Mouse (Mus musculus) forebrain, embryonic 16.5 days (tissue): ENCODE measurements around the gene Matn4. TPM values are rescaled to one million over a fixed set of nuclear protein-coding genes. Genes with fewer than 3 reads are reported as not detected.

Experiments
- ATAC-seq: fragments of 200-750 bp; cut with Nextera tagmentation; 2 replicates; pipeline ENCODE4 v1.8.0; 2017; ENCODE audit warnings: mild to moderate bottlenecking, moderate library complexity
- H3K27ac ChIP-seq: fragments of 300-500 bp; sonication (generic); 2 replicates; pipeline ENCODE4 v1.5.1; 2014; ENCODE audit warnings: low read length, control low read depth
- H3K27me3 ChIP-seq: fragments of 300-500 bp; sonication (generic); replicated peaks from 2 replicates; pipeline ENCODE4 v1.6.1; 2014; ENCODE audit warnings: low read length; ENCODE audit not compliant: control insufficient read depth, insufficient read depth
- H3K36me3 ChIP-seq: fragments of 300-500 bp; sonication (generic); 2 replicates; pipeline ENCODE4 v1.6.1; 2014; ENCODE audit not compliant: control insufficient read depth, insufficient read depth
- H3K4me1 ChIP-seq: fragments of 300-500 bp; sonication (generic); replicated peaks from 2 replicates; pipeline ENCODE4 v1.6.1; 2014; ENCODE audit warnings: low read length; ENCODE audit not compliant: control insufficient read depth, insufficient read depth
- H3K4me2 ChIP-seq: fragments of 300-500 bp; sonication (generic); 2 replicates; pipeline ENCODE4 v1.6.1; 2014; ENCODE audit warnings: mild to moderate bottlenecking, low read length, control low read depth
- H3K4me3 ChIP-seq: fragments of 300-500 bp; sonication (generic); replicated peaks from 2 replicates; pipeline ENCODE4 v1.5.1; 2014; ENCODE audit warnings: mild to moderate bottlenecking, low read length, control low read depth
- H3K9ac ChIP-seq: fragments of 300-500 bp; sonication (generic); replicated peaks from 2 replicates; pipeline ENCODE4 v1.6.1; 2014; ENCODE audit warnings: low read depth, low read length, control low read depth
- H3K9me3 ChIP-seq: fragments of 300-500 bp; sonication (generic); 2 replicates; pipeline ENCODE4 v1.6.1; 2016; ENCODE audit warnings: low read length; ENCODE audit not compliant: control insufficient read depth
- WGBS: fragments of 180-500 bp; shearing (Covaris S2); extraction: QIAGEN DNeasy Blood & Tissue Kit; methylation state at CpG from one replicate; pipeline ENCODE4 v1.1.7; 2014; 5-methylcytosine and 5-hydroxymethylcytosine counted together
- polyA plus RNA-seq: library from polyadenylated mRNA; unstranded; fragments of >200 nt; fragmentation: Nextera tagmentation; extraction: Ambion mirVana; gene quantifications from 2 replicates; pipeline ENCODE4 v1.2.1, GENCODE M21; 2015

Gene Matn4
- polyA plus RNA-seq, 1 experiment from 2014 or later, result 2.0 TPM

DNA sequence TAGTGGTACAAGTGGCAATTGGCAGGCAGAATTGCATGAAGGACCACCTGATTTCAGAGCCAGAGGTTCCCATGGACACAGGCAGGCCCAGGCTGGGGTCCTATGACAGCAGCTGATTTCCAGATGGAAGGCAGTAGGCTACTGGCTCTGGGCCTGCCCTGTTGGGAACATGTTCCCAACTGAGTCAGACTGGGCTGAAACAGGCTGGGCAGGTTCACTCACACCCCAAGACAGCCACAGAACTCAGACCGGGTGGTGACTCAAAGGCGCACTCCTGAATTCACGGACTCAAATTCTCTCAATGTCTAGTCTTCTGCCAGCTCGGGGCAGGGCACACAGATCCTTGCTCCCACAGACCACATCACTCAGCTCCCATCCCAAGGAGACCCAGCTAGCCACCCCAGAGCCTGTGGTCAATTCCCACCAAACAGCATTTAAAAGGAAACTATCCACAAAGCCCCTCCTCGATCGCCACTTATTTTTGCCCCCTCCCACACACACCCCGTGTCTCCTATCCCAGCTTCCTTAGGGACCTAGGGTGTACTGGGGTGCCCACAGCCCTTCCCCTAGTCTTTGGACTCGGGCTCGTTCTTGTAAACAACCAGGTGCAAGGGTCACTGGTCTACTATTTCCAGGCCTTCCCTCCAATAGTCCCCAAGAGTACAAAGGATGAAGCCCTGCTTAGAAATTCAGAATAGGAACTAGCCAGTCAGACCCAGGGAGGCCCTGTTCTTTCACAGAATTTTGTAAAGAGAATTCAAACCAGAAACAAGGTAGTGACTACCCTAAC lies 26.9 kb upstream of the Matn4 start:
- no peaks in the 10 kb centered on the region for H3K9me3 ChIP-seq
- H3K4me3 ChIP-seq, result no peak overlapping the region
- H3K4me2 ChIP-seq, result no peak overlapping the region
- H3K27ac ChIP-seq, result no peak overlapping the region
- H3K36me3 ChIP-seq, result no peaks in the 10 kb centered on the region
- H3K27me3 ChIP-seq, result no peaks in the 10 kb centered on the region
- WGBS, result 64% methylated on average over 9 of the region's 9 CpGs
- no peak for ATAC-seq
- H3K9ac ChIP-seq, result no peak overlapping the region
- no peaks in the 10 kb centered on the region for H3K4me1 ChIP-seq

DNA sequence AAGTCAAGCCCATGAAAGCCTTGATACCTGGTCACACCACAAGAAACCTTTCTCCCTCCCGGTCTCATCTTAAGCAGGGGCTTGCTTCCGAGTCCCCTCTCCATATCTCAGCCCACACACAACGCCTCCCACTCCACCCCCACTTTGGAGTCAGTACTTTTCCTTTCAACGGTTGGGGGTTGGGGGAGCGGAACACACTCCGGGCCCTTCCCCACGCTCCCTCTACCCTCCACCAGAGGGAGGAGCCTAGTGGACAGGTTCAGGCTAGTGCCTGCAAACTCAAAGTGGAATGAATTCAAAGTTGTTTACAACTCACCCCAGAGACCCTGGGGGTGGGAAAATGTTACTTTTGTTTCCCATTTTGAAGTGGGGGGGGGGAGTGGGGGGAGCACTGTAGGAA lies 25.7 kb upstream of the Matn4 start:
- no peak overlapping the region for H3K9ac ChIP-seq
- no peak overlapping the region for H3K4me3 ChIP-seq
- no peaks in the 10 kb centered on the region for H3K4me1 ChIP-seq
- H3K9me3 ChIP-seq, result no peaks in the 10 kb centered on the region
- no peaks in the 10 kb centered on the region for H3K36me3 ChIP-seq
- H3K27ac ChIP-seq, result no peak overlapping the region
- no peak for ATAC-seq
- WGBS, result 14% methylated on average over 7 of the region's 7 CpGs
- H3K27me3 ChIP-seq, result no peaks in the 10 kb centered on the region
- no peak overlapping the region for H3K4me2 ChIP-seq

DNA sequence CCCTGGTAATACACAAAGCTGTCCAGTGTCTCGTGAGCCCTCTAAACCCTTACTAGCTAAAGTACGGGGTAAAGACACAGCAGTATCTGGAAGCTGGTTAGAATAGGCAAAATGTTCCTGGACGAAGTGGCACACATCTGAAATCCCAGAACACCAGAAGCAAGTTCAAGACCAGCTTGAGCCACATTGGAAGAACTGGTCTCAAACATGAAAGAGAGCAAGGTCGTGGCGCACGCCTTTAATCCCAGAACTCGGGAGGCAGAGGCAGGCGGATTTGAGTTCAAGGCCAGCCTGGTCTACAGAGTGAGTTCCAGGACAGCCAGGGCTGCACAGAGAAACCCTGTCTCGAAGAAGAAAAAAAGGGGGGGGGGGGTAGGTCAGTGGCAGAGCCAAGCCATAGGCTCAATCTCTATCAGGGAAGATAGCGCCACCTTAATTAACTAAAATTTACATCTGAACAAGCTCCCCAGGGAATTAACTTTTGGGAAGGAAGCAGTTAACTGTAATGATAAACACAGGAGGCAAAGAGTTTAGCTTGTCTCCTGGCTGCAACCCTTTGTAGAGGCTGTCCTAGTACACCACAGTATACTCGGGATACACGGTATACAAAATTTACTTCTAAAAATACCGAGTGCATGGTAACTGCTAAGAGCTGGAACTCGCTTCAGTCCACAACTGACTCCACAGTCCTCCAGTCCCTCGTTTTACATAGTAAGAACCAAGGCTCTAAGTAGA lies 25.1 kb upstream of the Matn4 start:
- Histone ChIP-seq H3K4me3 (no peak overlapping the region), H3K27ac (no peak overlapping the region), H3K36me3 (no peaks in the 10 kb centered on the region), H3K27me3 (no peaks in the 10 kb centered on the region), H3K9me3 (no peaks in the 10 kb centered on the region), H3K9ac (no peak overlapping the region), H3K4me1 (0 out of 2 replicates have a peak, but pooled peaks cover 2% of the 10 kb centered on the region), H3K4me2 (no peak overlapping the region)
- ATAC-seq, result no peak
- 41% methylated on average over 15 of the region's 15 CpGs for WGBS

DNA sequence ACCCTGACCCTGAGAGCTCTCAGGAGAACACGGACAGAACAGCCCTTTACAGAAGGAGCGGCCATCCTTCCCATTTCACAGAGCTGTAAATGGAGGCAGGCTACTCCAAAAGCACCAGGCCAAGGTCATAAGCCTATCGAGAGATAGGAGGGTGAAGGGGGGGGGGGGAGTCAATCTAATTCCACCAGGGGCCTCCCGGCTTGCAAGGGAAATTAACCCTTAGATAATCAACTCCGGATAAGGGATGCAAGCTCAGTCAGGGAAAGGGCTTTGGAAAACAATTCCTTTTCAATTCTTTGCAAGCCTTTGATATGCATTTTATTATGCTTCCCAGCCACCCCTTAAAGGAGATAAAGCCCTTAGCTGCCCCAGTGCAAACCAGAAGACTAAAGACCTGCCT lies 23.5 kb upstream of the Matn4 start:
- WGBS, result 43% methylated on average over 5 of the region's 5 CpGs
- no peak overlapping the region for H3K27ac ChIP-seq
- ATAC-seq, result no peak
- 0 out of 2 replicates have a peak, but pooled peaks cover 2% of the 10 kb centered on the region for H3K4me1 ChIP-seq
- H3K36me3 ChIP-seq, result no peaks in the 10 kb centered on the region
- no peak overlapping the region for H3K4me3 ChIP-seq
- no peaks in the 10 kb centered on the region for H3K27me3 ChIP-seq
- no peaks in the 10 kb centered on the region for H3K9me3 ChIP-seq
- H3K9ac ChIP-seq, result no peak overlapping the region
- H3K4me2 ChIP-seq, result no peak overlapping the region

DNA sequence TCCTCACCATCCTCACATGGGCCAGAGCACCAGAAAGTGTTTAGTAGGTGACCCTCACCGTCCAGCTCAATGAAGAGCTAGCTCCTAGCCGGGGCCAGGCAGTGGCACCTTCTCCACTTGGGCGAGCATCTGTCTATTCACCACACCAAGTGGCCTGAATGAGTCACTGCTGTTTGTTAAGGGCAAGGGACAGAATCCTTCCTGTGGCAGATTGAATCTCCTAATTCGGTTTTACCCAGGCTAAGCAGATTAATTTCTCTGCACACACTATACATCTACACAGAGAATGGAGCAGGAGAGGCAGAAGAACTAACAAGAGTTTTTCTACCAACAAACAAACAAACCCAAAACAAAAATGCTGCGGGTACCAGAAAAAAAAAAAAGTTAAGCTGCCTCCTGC lies 22.0 kb upstream of the Matn4 start:
- no peaks in the 10 kb centered on the region for H3K36me3 ChIP-seq
- H3K4me3 ChIP-seq, result no peak overlapping the region
- no peak overlapping the region for H3K4me2 ChIP-seq
- no peaks in the 10 kb centered on the region for H3K9me3 ChIP-seq
- H3K9ac ChIP-seq, result no peak overlapping the region
- no peak for ATAC-seq
- H3K27me3 ChIP-seq, result no peaks in the 10 kb centered on the region
- H3K4me1 ChIP-seq, result 0 out of 2 replicates have a peak, but pooled peaks cover 2% of the 10 kb centered on the region
- no peak overlapping the region for H3K27ac ChIP-seq
- 78% methylated on average over 5 of the region's 5 CpGs for WGBS

DNA sequence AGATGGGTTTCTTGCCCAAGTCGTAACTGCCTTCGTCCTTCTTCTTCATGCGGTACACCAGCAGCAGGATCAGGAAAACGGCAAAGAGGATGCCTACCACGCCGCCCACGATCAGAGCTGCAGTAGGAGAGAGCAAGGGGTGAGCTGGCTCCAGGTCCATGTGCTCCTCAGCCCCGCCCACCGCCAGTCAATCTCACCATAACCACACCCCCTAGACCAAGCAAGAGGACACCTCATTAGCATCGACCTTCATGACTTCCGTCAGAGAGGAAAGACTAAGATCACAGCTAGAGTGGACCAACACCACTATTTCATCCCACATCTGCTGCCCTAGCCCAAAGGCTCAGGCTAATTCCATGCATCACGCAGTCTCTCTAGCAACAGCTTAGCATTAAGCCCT lies 21.2 kb upstream of the Matn4 start:
- 31% methylated on average over 12 of the region's 12 CpGs for WGBS

DNA sequence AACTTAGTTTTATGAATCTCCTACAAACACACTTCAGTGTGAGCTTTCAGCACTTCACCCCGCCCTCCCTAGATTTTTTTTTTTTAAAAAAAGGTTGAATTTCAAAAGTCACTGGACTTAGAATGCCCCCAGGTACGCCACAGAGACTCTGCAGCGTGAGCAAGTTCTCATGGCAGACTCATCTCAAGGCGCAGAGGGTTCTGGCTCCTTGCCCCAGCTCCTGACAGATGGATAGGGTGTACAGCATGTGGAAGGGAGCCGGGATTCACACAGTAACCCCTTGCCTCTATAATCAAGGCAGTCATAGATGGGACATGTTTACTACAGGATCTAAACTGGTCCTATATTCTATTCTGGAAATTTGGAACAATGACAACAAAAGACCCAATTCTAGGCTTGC lies 20.4 kb upstream of the Matn4 start:
- no peaks in the 10 kb centered on the region for H3K27me3 ChIP-seq
- H3K4me3 ChIP-seq, result no peak overlapping the region
- ATAC-seq, result no peak
- H3K9me3 ChIP-seq, result no peaks in the 10 kb centered on the region
- no peak overlapping the region for H3K27ac ChIP-seq
- H3K4me1 ChIP-seq, result 0 out of 2 replicates have a peak, but pooled peaks cover 2% of the 10 kb centered on the region
- no peak overlapping the region for H3K9ac ChIP-seq
- H3K4me2 ChIP-seq, result no peak overlapping the region
- H3K36me3 ChIP-seq, result no peaks in the 10 kb centered on the region
- 77% methylated on average over 5 of the region's 5 CpGs for WGBS

More for the DNA sequence above, 21.2 kb upstream of the Matn4 start:
- 0 out of 2 replicates have a peak, but pooled peaks cover 2% of the 10 kb centered on the region for H3K4me1 ChIP-seq
- no peak overlapping the region for H3K4me3 ChIP-seq
- no peak overlapping the region for H3K27ac ChIP-seq
- H3K27me3 ChIP-seq, result no peaks in the 10 kb centered on the region
- no peak overlapping the region for H3K4me2 ChIP-seq
- no peaks in the 10 kb centered on the region for H3K9me3 ChIP-seq
- ATAC-seq, result no peak
- H3K9ac ChIP-seq, result no peak overlapping the region
- no peaks in the 10 kb centered on the region for H3K36me3 ChIP-seq

DNA sequence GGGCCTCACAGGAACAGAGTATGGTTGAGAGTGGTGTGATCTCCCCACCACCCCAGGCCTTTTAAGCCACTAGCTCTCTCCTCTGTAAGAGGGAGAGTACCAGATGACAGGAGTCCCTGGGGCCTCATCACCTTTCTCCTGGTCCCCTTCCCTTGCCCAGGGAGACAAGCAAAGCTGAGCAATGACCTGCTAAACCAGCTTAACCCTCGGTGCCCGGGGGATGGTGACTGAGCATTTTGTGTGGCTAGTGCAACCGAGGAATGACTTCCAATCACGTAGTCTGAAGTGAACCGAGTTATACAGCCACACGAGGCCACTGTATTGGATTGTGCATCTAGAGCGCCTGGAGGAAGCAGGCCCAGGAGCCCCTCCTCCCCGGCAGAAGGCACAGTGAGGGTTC lies 19.4 kb upstream of the Matn4 start:
- Histone ChIP-seq H3K36me3 (no peaks in the 10 kb centered on the region), H3K4me3 (no peak overlapping the region), H3K27me3 (no peaks in the 10 kb centered on the region), H3K27ac (no peak overlapping the region), H3K4me2 (no peak overlapping the region), H3K9ac (no peak overlapping the region), H3K9me3 (no peaks in the 10 kb centered on the region), H3K4me1 (0 out of 2 replicates have a peak, but pooled peaks cover 2% of the 10 kb centered on the region)
- ATAC-seq, result no peak
- 95% methylated on average over 8 of the region's 8 CpGs for WGBS

DNA sequence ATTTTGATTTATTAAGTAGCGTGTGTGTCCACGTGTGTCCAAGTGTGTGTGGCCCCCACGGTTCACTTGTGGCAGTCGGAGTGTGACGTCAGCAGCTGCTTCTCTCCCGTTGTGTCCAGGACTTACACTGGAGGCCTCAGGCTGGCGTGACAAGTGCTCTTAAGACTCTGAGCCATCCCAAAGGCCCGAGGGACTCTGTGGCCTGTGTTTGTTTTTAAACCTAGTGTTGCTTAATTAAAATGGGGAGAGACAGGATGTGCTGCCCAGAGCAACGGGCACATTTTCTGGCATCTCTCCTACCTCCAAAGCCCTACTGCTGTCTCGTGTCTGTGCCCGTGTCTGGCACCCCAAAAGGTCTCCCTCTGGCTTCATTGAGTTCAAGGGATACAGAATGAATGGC lies 18.5 kb upstream of the Matn4 start:
- WGBS, result 93% methylated on average over 11 of the region's 11 CpGs

More for the DNA sequence above, 18.5 kb upstream of the Matn4 start:
- Histone ChIP-seq H3K4me2 (no peak overlapping the region), H3K4me3 (no peak overlapping the region), H3K9ac (no peak overlapping the region), H3K9me3 (no peaks in the 10 kb centered on the region), H3K27me3 (no peaks in the 10 kb centered on the region), H3K36me3 (no peaks in the 10 kb centered on the region), H3K27ac (no peak overlapping the region), H3K4me1 (0 out of 2 replicates have a peak, but pooled peaks cover 2% of the 10 kb centered on the region)
- ATAC-seq, result no peak
